Mouse (Mus musculus): ENCODE measurements around the gene Smu1. TPM values are rescaled to one million over a fixed set of nuclear protein-coding genes. Genes with fewer than 3 reads are reported as not detected.
"Not testable (repeated sequence)": the region's sequence is repeated elsewhere in the genome, so short reads cannot be mapped to it uniquely, and the experiment has no call there.

Smu1 gene
- 144 and 149 TPM in 2 replicates for polyA plus RNA-seq (2015; fragmentation: Nextera tagmentation; extraction: Ambion mirVana)

- Histone ChIP-seq H3K9me3 (no peaks in the 10 kb centered on the region), H3K4me1 (replicated peaks) (peaks cover 10% of the 10 kb centered on the region), H3K36me3 (peaks cover 29% of the 10 kb centered on the region), H3K4me3 (replicated peaks) (peak within 1 kb of the TSS; percentile 98), H3K4me2 (replicated peaks) (peak within 1 kb of the TSS; percentile 93), H3K27me3 (peaks cover 15% of the 10 kb centered on the region), H3K9ac (replicated peaks) (peak within 1 kb of the TSS; percentile 89), H3K27ac (peak within 1 kb of the TSS; percentile 65)
- WGBS, result under 1% methylated on average over 40 of the region's 40 CpGs
- ATAC-seq, result peak; percentile 99
Measured at GRCm38 (mm10) chr4:40757780-40758420, at the start of gene Smu1. Gene Smu1, minus strand, starts transcription at chr4:40757923.

- Histone ChIP-seq H3K9ac (replicated peaks) (no peak overlapping the region), H3K4me3 (replicated peaks) (no peak overlapping the region), H3K27ac (no peak overlapping the region), H3K4me2 (replicated peaks) (no peak overlapping the region), H3K27me3 (no peaks in the 10 kb centered on the region), H3K9me3 (no peaks in the 10 kb centered on the region), H3K4me1 (replicated peaks) (no peaks in the 10 kb centered on the region), H3K36me3 (peaks cover 20% of the 10 kb centered on the region)
- ATAC-seq, result no peak
- WGBS, result 94% methylated on average over 4 of the region's 4 CpGs
Measured at GRCm38 (mm10) chr4:40807382-40807781, 49.7 kb upstream of the Smu1 start.

- H3K9ac ChIP-seq (replicated peaks), result no peak overlapping the region
- H3K27me3 ChIP-seq, result no peaks in the 10 kb centered on the region
- H3K9me3 ChIP-seq, result no peaks in the 10 kb centered on the region
- H3K4me2 ChIP-seq (replicated peaks), result no peak overlapping the region
- WGBS, result 78% methylated on average over 8 of the region's 8 CpGs
- no peak overlapping the region for H3K27ac ChIP-seq
- ATAC-seq, result no peak
- H3K4me1 ChIP-seq (replicated peaks), result no peaks in the 10 kb centered on the region
- peaks cover 13% of the 10 kb centered on the region for H3K36me3 ChIP-seq
- no peak overlapping the region for H3K4me3 ChIP-seq (replicated peaks)
Measured at GRCm38 (mm10) chr4:40805401-40805800, 47.7 kb upstream of the Smu1 start.

GRCm38 (mm10) chr4:40802787-40803186, 45.1 kb upstream of the Smu1 start:
- Histone ChIP-seq H3K27me3 (no peaks in the 10 kb centered on the region), H3K9ac (replicated peaks) (no peak overlapping the region), H3K4me3 (replicated peaks) (no peak overlapping the region), H3K27ac (no peak overlapping the region), H3K9me3 (no peaks in the 10 kb centered on the region), H3K4me2 (replicated peaks) (no peak overlapping the region), H3K36me3 (peaks cover 10% of the 10 kb centered on the region), H3K4me1 (replicated peaks) (no peaks in the 10 kb centered on the region)
- no peak for ATAC-seq
- 96% methylated on average over 3 of the region's 3 CpGs for whole genome bisulfite sequencing

- Histone ChIP-seq H3K4me1 (replicated peaks) (no peaks in the 10 kb centered on the region), H3K27ac (no peak overlapping the region), H3K4me2 (replicated peaks) (no peak overlapping the region), H3K27me3 (no peaks in the 10 kb centered on the region), H3K9me3 (no peaks in the 10 kb centered on the region), H3K9ac (replicated peaks) (no peak overlapping the region), H3K4me3 (replicated peaks) (no peak overlapping the region), H3K36me3 (peaks cover 5% of the 10 kb centered on the region)
- ATAC-seq, result no peak
- 94% methylated on average over 4 of the region's 4 CpGs for WGBS
Measured at GRCm38 (mm10) chr4:40801908-40802307, 44.2 kb upstream of the Smu1 start.

- Histone ChIP-seq H3K9ac (replicated peaks) (no peak overlapping the region), H3K4me3 (replicated peaks) (no peak overlapping the region), H3K4me1 (replicated peaks) (no peaks in the 10 kb centered on the region), H3K4me2 (replicated peaks) (no peak overlapping the region), H3K27me3 (no peaks in the 10 kb centered on the region), H3K36me3 (no peaks in the 10 kb centered on the region), H3K9me3 (no peaks in the 10 kb centered on the region), H3K27ac (no peak overlapping the region)
- no peak for ATAC-seq
- 85% methylated on average over 3 of the region's 3 CpGs for WGBS
Measured at GRCm38 (mm10) chr4:40800873-40801272, 43.1 kb upstream of the Smu1 start.

GRCm38 (mm10) chr4:40798833-40799555, 41.3 kb upstream of the Smu1 start:
- H3K4me1 ChIP-seq (replicated peaks); H3K4me2 ChIP-seq (replicated peaks); H3K9me3 ChIP-seq; H3K4me3 ChIP-seq (replicated peaks); H3K9ac ChIP-seq (replicated peaks); H3K36me3 ChIP-seq; H3K27me3 ChIP-seq; ATAC-seq; H3K27ac ChIP-seq: not testable (repeated sequence)
- WGBS, result 88% methylated on average over 2 of the region's 2 CpGs

- no peaks in the 10 kb centered on the region for H3K4me1 ChIP-seq (replicated peaks)
- WGBS, result 91% methylated on average over 3 of the region's 3 CpGs
- no peak overlapping the region for H3K4me2 ChIP-seq (replicated peaks)
- H3K9ac ChIP-seq (replicated peaks), result no peak overlapping the region
- no peaks in the 10 kb centered on the region for H3K27me3 ChIP-seq
- H3K36me3 ChIP-seq, result no peaks in the 10 kb centered on the region
- H3K9me3 ChIP-seq, result no peaks in the 10 kb centered on the region
- no peak overlapping the region for H3K27ac ChIP-seq
- no peak for ATAC-seq
- H3K4me3 ChIP-seq (replicated peaks), result no peak overlapping the region
Measured at GRCm38 (mm10) chr4:40795761-40796160, 38.0 kb upstream of the Smu1 start.

GRCm38 (mm10) chr4:40794320-40794719, 36.6 kb upstream of the Smu1 start:
- H3K27me3 ChIP-seq, result no peaks in the 10 kb centered on the region
- no peak overlapping the region for H3K4me3 ChIP-seq (replicated peaks)
- H3K27ac ChIP-seq, result no peak overlapping the region
- no peak overlapping the region for H3K9ac ChIP-seq (replicated peaks)
- no peak for ATAC-seq
- H3K4me2 ChIP-seq (replicated peaks), result no peak overlapping the region
- no peaks in the 10 kb centered on the region for H3K9me3 ChIP-seq
- H3K36me3 ChIP-seq, result no peaks in the 10 kb centered on the region
- H3K4me1 ChIP-seq (replicated peaks), result no peaks in the 10 kb centered on the region

GRCm38 (mm10) chr4:40791176-40791575, 33.5 kb upstream of the Smu1 start:
- H3K27ac ChIP-seq, result no peak overlapping the region
- WGBS, result 91% methylated on average over 4 of the region's 4 CpGs
- no peak overlapping the region for H3K4me2 ChIP-seq (replicated peaks)
- no peak overlapping the region for H3K9ac ChIP-seq (replicated peaks)
- ATAC-seq, result no peak
- H3K27me3 ChIP-seq, result no peaks in the 10 kb centered on the region
- no peaks in the 10 kb centered on the region for H3K9me3 ChIP-seq
- H3K4me3 ChIP-seq (replicated peaks), result no peak overlapping the region
- H3K36me3 ChIP-seq, result no peaks in the 10 kb centered on the region
- H3K4me1 ChIP-seq (replicated peaks), result no peaks in the 10 kb centered on the region

- Histone ChIP-seq H3K4me1 (replicated peaks) (no peaks in the 10 kb centered on the region), H3K4me2 (replicated peaks) (no peak overlapping the region), H3K36me3 (no peaks in the 10 kb centered on the region), H3K27ac (no peak overlapping the region), H3K9ac (replicated peaks) (no peak overlapping the region), H3K4me3 (replicated peaks) (no peak overlapping the region), H3K9me3 (no peaks in the 10 kb centered on the region), H3K27me3 (no peaks in the 10 kb centered on the region)
- no peak for ATAC-seq
- WGBS, result 57% methylated on average over 4 of the region's 4 CpGs
Measured at GRCm38 (mm10) chr4:40786578-40786977, 28.9 kb upstream of the Smu1 start.

- H3K36me3 ChIP-seq, result no peaks in the 10 kb centered on the region
- no peaks in the 10 kb centered on the region for H3K4me1 ChIP-seq (replicated peaks)
- H3K9me3 ChIP-seq, result no peaks in the 10 kb centered on the region
- 79% methylated on average over 9 of the region's 9 CpGs for WGBS
- ATAC-seq, result no peak
- H3K4me2 ChIP-seq (replicated peaks), result no peak overlapping the region
- H3K27me3 ChIP-seq, result no peaks in the 10 kb centered on the region
- H3K27ac ChIP-seq, result no peak overlapping the region
- no peak overlapping the region for H3K9ac ChIP-seq (replicated peaks)
- no peak overlapping the region for H3K4me3 ChIP-seq (replicated peaks)
Measured at GRCm38 (mm10) chr4:40785620-40786166, 28.0 kb upstream of the Smu1 start.
